Mouse (Mus musculus) intestine, embryonic 14.5 days (tissue): ENCODE measurements around the gene Arrdc2. TPM values are rescaled to one million over a fixed set of nuclear protein-coding genes. Genes with fewer than 3 reads are reported as not detected.

Source experiments
- ATAC-seq: fragments of 200-750 bp; cut with Nextera tagmentation; replicated peaks from 2 replicates; pipeline ENCODE4 v1.8.0; 2017; ENCODE audit warnings: low read depth, moderate number of reproducible peaks, moderate TSS enrichment, moderate library complexity; ENCODE audit not compliant: low FRiP score, low TSS enrichment
- DNase-seq: peaks from one replicate; pipeline ENCODE4 v3.0.0-alpha.2; 2018; ENCODE audit warnings: low spot score
- H3K27ac ChIP-seq: fragments of 300-500 bp; sonication (generic); 2 replicates; pipeline ENCODE4 v1.5.1; 2014; ENCODE audit warnings: low read depth, mild to moderate bottlenecking, control low read depth
- H3K27me3 ChIP-seq: fragments of 300-500 bp; sonication (generic); replicated peaks from 2 replicates; pipeline ENCODE4 v1.6.1; 2014; ENCODE audit warnings: low read length, control low read depth; ENCODE audit not compliant: control insufficient read depth, insufficient read depth
- H3K36me3 ChIP-seq: fragments of 300-500 bp; sonication (generic); 2 replicates; pipeline ENCODE4 v1.6.1; 2014; ENCODE audit warnings: low read length, control low read depth; ENCODE audit not compliant: control insufficient read depth, insufficient read depth
- H3K4me1 ChIP-seq: fragments of 300-500 bp; sonication (generic); replicated peaks from 2 replicates; pipeline ENCODE4 v1.6.1; 2014; ENCODE audit warnings: low read length, control low read depth, mixed read lengths; ENCODE audit not compliant: control insufficient read depth, insufficient read depth
- H3K4me2 ChIP-seq: fragments of 300-500 bp; sonication (generic); 2 replicates; pipeline ENCODE4 v1.6.1; 2014; ENCODE audit warnings: low read length
- H3K4me3 ChIP-seq: fragments of 300-500 bp; sonication (generic); 2 replicates; pipeline ENCODE4 v1.5.1; 2014; ENCODE audit warnings: low read depth, low read length, control low read depth, mixed read lengths
- H3K9ac ChIP-seq: fragments of 300-500 bp; sonication (generic); 2 replicates; pipeline ENCODE4 v1.6.1; 2014; ENCODE audit warnings: mild to moderate bottlenecking, low read length
- H3K9me3 ChIP-seq: fragments of 300-500 bp; sonication (generic); 2 replicates; pipeline ENCODE4 v1.6.1; 2016; ENCODE audit warnings: low read length, control low read depth; ENCODE audit not compliant: control insufficient read depth
- WGBS: fragments of 180-500 bp; shearing (Covaris S2); extraction: QIAGEN DNeasy Blood & Tissue Kit; methylation state at CpG from one replicate; pipeline ENCODE4 v1.1.7; 2014; 5-methylcytosine and 5-hydroxymethylcytosine counted together
- polyA plus RNA-seq: library from polyadenylated mRNA; unstranded; fragments of >200 nt; fragmentation: Nextera tagmentation; extraction: Ambion mirVana; gene quantifications from 2 replicates; pipeline ENCODE4 v1.2.1, GENCODE M21; 2014

Gene Arrdc2
- polyA plus RNA-seq: 7.3 and 7.9 TPM in 2 replicates

DNA sequence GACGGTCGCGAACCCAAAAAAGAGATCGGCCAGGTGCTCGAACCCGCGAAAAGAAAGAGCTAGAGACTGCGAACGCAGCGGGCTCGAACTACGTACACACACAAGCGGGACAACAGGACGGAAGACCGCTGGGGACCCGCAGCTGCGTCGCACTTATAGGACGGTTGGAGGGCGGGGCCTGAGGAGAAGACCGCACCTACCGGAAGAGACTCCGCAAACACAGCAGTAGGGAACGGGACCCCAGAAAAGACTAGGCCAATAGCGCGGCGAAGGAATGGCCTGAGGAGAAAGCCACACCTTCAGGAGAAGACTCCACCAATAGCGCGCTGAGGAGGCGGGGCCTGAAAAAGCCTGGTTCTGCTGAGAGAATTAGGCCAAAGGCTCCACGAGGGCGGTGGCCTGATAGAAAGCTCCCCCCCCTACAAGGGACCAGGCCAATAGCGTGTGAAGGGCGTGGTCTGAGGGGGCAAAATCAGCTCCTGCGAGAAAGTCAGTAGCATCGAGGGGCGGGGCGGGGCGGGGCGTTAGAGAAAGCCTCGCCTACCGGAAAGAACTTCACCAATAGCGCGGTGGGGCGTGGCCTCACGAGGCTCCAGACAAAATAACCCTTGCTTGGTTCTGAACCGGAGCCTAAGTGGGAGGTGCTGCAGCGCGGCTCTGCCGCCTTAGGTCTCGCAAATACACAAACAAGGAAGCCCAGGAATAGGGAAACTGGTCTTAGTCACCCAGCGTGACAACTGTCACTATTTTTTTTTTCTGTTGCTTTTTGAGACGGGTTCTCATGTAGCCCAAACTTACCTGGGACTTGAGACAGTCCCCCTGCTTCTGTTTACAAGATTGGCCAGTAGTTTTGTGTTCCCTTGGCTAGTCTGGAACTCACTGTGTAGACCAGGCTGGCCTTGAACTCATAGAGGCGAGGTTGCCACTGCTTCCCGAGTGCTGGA, at the start of gene Arrdc2:
Gene Arrdc2, minus strand, starts transcription at position 313 of the 944 bp plus-strand sequence.
- 2% methylated on average over 55 of the region's 55 CpGs for WGBS
- Histone ChIP-seq H3K9ac (peak within 1 kb of the TSS; percentile 79), H3K27me3 (no peaks in the 10 kb centered on the region), H3K4me2 (peak within 1 kb of the TSS; percentile 61), H3K27ac (peak within 1 kb of the TSS; percentile 90), H3K4me3 (peak within 1 kb of the TSS; percentile 63), H3K4me1 (peaks cover 7% of the 10 kb centered on the region), H3K36me3 (peaks cover 10% of the 10 kb centered on the region; the same call in 1 of the 2 replicates), H3K9me3 (no peaks in the 10 kb centered on the region)
- ATAC-seq (peak; percentile 97), DNase-seq (peak; percentile 97)

DNA sequence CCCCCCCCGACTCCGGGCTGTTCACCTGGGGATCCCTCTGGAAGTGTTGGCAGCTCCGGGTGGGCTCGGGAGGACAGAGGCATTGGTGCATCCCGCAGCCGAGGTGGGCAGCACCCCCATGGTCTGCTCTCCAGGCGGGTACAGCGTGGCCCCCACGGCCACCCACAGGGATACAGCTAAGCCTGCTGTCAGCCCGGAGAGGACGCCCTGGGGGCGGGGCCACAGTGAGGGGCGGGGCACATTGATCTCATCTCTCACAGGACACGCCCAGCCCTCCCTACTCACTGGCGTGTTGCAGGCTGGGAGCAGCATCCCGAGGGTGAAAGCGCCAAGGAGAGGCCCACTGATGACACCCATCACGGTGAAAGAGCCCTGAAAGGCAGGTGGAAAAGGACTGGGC, 48.1 kb upstream of the Arrdc2 start:
- DNase-seq (no peak), ATAC-seq (no peak)
- Histone ChIP-seq H3K4me3 (no peak overlapping the region), H3K27me3 (peaks cover 22% of the 10 kb centered on the region), H3K4me1 (no peaks in the 10 kb centered on the region), H3K9me3 (no peaks in the 10 kb centered on the region), H3K4me2 (no peak overlapping the region), H3K27ac (no peak overlapping the region), H3K36me3 (no peaks in the 10 kb centered on the region), H3K9ac (no peak overlapping the region)
- 4% methylated on average over 18 of the region's 18 CpGs for WGBS

DNA sequence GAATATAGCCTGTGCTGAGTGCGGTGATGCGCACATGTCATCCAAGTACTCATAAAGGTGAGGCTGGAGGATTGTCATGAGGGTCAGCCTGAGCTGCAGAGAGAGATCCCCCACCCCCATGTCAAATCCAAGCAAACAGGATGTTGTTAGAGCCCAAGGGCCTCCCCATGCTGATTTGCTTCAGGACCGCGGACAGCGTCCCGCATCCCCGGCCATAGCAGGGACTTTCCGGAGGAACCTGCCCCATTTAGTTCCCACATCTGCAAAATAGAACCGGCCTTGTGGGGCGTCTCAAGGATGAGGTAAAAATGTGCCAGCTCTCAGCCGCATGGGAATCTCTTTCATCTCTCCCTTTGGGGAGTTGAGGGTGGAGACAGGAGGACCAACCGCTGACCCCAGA, 46.1 kb upstream of the Arrdc2 start:
- Histone ChIP-seq H3K36me3 (no peaks in the 10 kb centered on the region), H3K9ac (no peak overlapping the region), H3K4me2 (no peak overlapping the region), H3K27ac (no peak overlapping the region), H3K9me3 (no peaks in the 10 kb centered on the region), H3K27me3 (peaks cover 2% of the 10 kb centered on the region), H3K4me3 (no peak overlapping the region), H3K4me1 (no peaks in the 10 kb centered on the region)
- ATAC-seq (no peak), DNase-seq (peak; percentile 83)
- 15% methylated on average over 12 of the region's 12 CpGs for WGBS

DNA sequence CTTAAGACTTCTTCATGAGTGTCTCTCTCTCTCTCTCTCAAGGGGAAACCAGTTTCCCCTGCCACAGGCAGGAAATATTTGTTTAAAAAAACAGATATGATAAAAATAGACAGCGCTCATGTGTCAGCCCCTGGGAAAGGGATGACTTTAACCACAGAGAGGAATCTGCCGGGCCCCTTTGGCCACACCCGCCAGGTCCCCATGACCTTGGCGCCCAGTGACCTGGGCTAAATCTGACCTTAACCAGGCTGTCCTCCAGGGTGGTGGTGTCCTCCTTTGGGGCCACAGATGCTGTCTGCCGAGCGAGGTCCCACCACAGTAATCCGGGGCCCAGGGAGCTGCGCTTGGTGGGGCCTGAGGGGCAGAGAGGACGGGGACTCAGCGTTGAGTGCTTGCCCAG, 45.2 kb upstream of the Arrdc2 start:
- WGBS: 78% methylated on average over 10 of the region's 10 CpGs
- ATAC-seq (no peak), DNase-seq (no peak)
- H3K9me3 ChIP-seq: no peaks in the 10 kb centered on the region
- no peaks in the 10 kb centered on the region for H3K36me3 ChIP-seq
- H3K9ac ChIP-seq: no peak overlapping the region
- H3K27ac ChIP-seq: no peak overlapping the region
- H3K4me2 ChIP-seq: no peak overlapping the region
- no peaks in the 10 kb centered on the region for H3K27me3 ChIP-seq
- no peaks in the 10 kb centered on the region for H3K4me1 ChIP-seq
- no peak overlapping the region for H3K4me3 ChIP-seq

DNA sequence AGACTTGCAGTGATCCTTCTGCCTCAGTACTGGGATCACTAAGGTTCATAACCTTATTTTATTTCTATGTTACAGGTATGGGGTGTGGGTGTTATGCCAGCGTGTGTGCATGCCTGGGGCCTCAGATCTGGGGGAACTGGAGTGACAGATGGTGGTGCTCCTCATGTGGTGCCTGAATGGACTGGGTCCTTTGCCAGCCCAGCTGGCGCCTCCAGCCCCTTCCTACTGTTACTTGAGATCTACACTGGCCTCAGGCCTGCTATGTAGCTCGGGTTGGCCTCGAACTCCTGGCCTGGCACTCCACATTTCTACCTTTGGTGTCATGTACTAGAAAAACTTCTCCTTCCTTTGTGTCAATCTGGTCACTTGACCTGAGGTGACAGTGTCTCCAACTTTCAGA, 44.7 kb upstream of the Arrdc2 start:
- Histone ChIP-seq H3K4me1 (no peaks in the 10 kb centered on the region), H3K4me3 (no peak overlapping the region), H3K4me2 (no peak overlapping the region), H3K27me3 (no peaks in the 10 kb centered on the region), H3K9ac (no peak overlapping the region), H3K9me3 (no peaks in the 10 kb centered on the region), H3K36me3 (no peaks in the 10 kb centered on the region), H3K27ac (no peak overlapping the region)
- 79% methylated on average over 4 of the region's 4 CpGs for WGBS
- DNase-seq (no peak), ATAC-seq (no peak)

DNA sequence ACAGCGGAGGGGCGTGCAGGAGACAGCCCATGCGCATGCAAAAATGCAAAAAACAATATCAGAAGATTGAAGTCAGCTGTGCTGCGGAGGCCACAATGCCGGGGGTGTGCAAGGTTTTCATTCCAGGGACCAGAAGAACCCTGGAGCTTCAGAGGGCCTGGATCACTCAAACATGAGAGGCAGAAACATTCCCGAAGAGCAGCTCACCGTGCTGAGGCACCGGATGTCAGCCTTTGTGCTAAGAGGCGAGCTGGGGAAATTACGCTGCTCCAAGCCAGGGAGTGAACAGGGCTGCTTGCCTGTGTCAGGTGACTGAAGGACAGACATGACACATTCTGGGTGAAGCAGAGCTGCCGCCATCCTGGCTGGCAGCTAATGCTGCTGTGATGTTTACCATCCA, 41.0 kb upstream of the Arrdc2 start:
- Histone ChIP-seq H3K9ac (no peak overlapping the region), H3K9me3 (no peaks in the 10 kb centered on the region), H3K27ac (peak overlapping the region; percentile 22; the same call in 1 of the 2 replicates), H3K4me2 (no peak overlapping the region), H3K4me3 (no peak overlapping the region), H3K36me3 (no peaks in the 10 kb centered on the region), H3K27me3 (no peaks in the 10 kb centered on the region), H3K4me1 (no peaks in the 10 kb centered on the region)
- WGBS: 27% methylated on average over 11 of the region's 11 CpGs
- ATAC-seq (no peak), DNase-seq (no peak)

DNA sequence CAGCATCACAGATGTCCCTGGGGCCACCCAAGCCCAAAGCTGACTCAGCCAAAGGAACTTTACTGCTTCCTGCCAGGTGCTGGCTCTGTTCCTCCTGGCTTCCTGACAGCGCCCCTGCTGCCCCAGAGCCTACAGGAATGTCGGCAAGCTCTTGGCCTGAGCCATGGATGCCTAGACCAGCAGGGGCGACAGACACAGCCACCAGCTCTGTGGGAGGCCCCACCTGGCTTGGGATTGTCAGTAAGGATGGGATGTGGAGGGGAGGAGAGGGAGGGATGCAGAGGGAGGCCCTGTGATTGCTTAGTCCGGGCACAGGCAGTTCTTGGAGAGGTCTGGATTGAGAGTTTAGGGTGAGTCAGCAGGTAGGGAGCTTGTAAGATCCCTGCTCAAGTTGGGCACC, 40.6 kb upstream of the Arrdc2 start:
- Histone ChIP-seq H3K4me2 (no peak overlapping the region), H3K36me3 (no peaks in the 10 kb centered on the region), H3K27ac (peak overlapping the region; percentile 22; the same call in 1 of the 2 replicates), H3K4me1 (no peaks in the 10 kb centered on the region), H3K27me3 (no peaks in the 10 kb centered on the region), H3K9me3 (no peaks in the 10 kb centered on the region), H3K4me3 (no peak overlapping the region), H3K9ac (no peak overlapping the region)
- ATAC-seq: no peak
- WGBS: 8% methylated on average over 4 of the region's 4 CpGs
- no peak for DNase-seq

DNA sequence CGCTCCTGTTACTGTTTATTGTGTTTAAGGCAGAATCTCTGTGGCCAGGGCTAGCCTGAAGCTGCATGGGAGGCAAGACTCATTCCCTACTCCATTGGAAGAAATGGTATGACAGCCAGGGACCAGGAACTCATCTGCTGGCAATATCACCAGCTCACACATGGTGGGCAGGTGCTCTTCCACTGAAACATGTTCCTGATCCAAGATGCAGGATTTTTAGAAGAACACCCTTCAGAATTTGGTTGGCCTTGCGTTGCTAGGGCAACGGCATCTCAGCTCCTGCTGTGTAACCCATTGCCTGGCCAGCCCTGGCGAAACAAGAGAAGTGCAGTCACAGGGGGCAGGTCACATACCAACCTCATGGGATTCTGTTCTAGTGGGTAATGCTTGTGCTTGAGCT, 40.0 kb upstream of the Arrdc2 start:
- no peak for ATAC-seq
- Histone ChIP-seq H3K9me3 (no peaks in the 10 kb centered on the region), H3K36me3 (no peaks in the 10 kb centered on the region), H3K27me3 (no peaks in the 10 kb centered on the region), H3K4me3 (no peak overlapping the region), H3K4me2 (no peak overlapping the region), H3K27ac (no peak overlapping the region), H3K4me1 (no peaks in the 10 kb centered on the region), H3K9ac (no peak overlapping the region)
- no peak for DNase-seq
- WGBS: 58% methylated on average over 4 of the region's 4 CpGs

DNA sequence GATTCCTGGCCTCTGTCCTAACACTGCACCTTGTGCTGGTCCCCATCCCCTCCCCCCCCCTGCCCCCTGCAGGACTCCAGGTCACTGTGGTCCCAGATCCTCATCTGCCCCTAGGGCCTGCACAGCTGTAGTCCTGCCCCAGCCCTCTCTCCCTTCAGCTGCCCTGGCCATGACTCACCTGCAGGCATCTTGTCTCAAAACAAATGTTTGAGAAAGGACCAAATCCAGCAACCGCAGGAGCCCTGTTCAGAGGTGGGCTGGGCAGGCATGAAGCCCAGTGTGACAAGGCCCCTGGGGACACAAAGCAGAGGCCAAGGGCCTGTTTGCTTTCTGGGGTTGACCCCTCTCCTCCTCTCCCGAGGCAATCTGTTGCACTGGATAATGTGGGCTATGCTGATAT, 38.7 kb upstream of the Arrdc2 start:
- no peak overlapping the region for H3K4me2 ChIP-seq
- H3K4me3 ChIP-seq: no peak overlapping the region
- H3K27me3 ChIP-seq: no peaks in the 10 kb centered on the region
- H3K4me1 ChIP-seq: no peaks in the 10 kb centered on the region
- ATAC-seq (no peak), DNase-seq (no peak)
- H3K9ac ChIP-seq: no peak overlapping the region
- H3K27ac ChIP-seq: no peak overlapping the region
- no peaks in the 10 kb centered on the region for H3K36me3 ChIP-seq
- no peaks in the 10 kb centered on the region for H3K9me3 ChIP-seq
- 45% methylated on average over 2 of the region's 2 CpGs for WGBS
